Mouse (Mus musculus) lung, postnatal 0 days (tissue): ENCODE data around the gene Sox2.

Experiments used
- CTCF ChIP-seq: IDR thresholded peaks from 2 replicates; pipeline ENCODE4 v1.5.1; 2016; ENCODE audit warnings: antibody characterized with exemption, mild to moderate bottlenecking
- EP300 ChIP-seq: IDR thresholded peaks from 2 replicates; pipeline ENCODE4 v1.6.1; 2016; ENCODE audit warnings: antibody characterized with exemption, mild to moderate bottlenecking, control low read depth

GRCm38 (mm10) chr3:34667180-34667579 lies 17.0 kb downstream of the Sox2 start:
- TF ChIP-seq CTCF (no peak), EP300 (no peak)
